Mouse (Mus musculus): Measurements from ENCODE around the gene Slc35g3.
A peak's percentile ranks its signal among the peaks of the same experiment; 100 is the strongest.
"Not testable (repeated sequence)": the region's sequence is repeated elsewhere in the genome, so short reads cannot be mapped to it uniquely, and the experiment has no call there.

The Slc35g3 gene

DNA sequence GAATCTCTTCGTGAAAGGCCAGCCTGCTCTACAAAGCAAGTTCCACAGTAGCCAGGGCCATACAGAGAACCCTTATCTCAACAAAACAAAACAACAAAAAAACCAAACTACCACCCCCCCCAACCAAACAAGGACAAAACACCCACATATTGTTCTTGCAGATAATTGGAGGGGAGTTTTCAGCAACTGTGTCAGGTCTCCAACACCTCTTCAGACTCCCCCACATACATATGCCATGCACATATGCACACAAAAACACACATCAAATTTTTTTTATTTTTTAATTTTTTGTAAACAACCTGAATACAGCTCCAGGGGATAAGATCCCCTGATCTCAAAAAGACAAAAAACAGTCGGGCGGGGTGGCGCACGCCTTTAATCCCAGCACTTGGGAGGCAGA is 7.5 kb downstream of the Slc35g3 start:
- DNase-seq: no peak

DNA sequence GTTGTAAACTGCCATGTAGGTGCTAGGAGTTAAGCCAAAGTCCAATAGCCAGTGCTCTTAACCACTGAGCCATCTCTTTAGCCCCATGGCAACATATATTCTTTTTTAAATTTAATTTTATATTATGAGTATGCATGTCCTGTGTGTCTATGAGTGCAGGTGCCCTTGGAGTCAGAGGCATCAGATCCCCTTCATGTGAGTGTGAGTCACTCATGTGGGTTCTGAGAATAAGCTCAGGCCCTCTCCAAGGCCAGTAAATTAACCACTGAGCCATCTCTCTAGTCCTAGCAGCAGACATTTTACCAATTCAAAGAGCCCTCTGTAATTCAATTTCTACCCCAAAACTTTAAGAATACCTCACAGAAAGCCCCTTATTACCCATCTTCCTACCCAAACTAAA is 9.1 kb downstream of the Slc35g3 start:
- no peak for DNase-seq

DNA sequence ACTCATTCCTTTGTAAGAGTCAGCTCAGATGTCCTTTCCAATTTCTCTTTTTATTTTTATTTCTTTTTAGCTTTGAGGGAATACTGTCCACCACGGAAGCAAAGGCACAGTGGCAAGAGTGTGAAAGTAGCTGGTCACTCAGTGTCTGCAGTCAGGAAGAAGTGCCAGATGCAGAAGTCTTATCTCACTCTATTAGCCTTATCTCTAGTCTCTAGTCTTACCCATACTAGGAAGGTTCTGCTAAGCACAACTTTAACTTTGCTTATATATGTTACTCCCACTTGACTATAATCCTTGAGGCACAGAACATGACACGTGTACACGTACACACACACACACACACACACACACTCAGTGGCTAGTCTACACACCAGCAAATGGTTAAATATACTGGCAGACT is 10.1 kb downstream of the Slc35g3 start:
- DNase-seq: no peak

DNA sequence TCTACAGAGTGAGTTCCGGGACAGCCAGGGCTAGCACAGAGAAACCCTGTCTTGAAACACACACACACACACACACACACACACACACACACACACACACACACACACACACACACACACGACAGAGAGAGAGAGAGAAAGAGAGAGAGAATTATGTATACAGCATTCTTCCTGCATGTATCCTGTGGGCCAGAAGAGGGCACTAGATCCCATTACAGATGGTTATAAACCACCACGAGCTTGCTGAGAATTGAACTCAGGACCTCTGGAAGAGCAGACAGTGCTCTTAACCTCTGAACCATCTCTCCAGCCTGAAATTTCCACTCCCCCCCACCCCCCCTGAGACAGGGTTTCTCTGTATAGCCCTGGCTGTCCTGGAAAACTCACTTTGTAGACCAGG is 30.4 kb downstream of the Slc35g3 start:
- not testable (repeated sequence) for DNase-seq

DNA sequence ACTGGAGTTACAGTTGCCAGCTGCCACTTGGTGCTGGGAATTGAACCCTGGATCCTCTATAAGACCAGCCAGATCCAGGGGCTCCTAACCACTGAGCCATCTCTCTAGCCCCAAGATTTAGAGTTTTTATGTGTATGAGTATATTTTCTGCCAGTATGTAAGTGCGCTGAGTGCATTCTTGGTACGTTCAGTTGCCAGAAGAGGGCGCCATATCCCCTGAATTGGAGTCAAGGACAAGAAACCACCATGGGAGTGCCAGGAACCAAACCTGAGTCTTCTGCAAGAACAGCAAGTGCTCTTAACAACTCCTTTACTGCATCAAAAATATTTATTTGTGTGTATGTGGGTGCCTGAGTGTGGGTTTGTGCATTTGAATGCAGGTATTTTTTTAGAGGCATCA is 32.7 kb downstream of the Slc35g3 start:
- DNase-seq: peak; percentile 26 to 68

DNA sequence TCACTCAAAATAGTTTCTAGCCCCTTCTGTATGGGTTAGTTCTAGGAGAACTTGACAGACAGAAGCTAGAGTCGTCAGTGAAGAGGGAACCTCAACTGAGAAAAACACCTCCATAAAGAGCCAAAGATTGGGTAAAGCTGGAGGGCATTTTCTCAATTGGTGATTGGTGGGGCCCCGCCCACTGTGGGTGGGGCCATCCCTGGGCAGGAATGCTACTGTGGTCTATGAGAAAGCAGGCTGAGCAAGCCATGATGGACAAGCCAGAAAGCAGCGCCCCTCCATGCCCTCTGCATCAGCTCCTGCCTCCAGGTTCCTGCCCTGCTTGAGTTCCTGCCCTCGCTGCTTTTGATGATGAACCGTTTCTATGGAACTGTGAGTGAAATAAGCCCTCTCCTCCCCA is 35.8 kb downstream of the Slc35g3 start:
- no peak for DNase-seq

DNA sequence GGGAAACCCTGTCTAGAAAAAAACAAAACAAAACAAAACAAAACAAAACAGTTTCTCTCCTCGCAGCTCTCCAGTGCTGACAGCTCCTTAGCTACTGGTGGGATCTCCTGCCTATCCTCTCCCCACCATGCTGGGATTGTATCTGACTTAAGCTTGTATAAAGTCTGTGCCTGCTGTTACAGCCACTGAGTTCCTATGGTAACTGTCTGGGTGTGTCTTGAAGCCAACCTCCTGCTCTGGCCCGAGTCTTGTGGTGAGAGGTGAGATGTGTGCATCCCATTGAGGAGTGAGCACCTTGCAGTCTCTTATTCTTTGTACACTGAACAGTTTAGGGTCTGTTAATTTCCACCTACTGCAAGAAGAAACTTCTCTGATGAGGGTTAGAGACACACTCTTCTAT is 38.7 kb downstream of the Slc35g3 start:
- DNase-seq: no peak

DNA sequence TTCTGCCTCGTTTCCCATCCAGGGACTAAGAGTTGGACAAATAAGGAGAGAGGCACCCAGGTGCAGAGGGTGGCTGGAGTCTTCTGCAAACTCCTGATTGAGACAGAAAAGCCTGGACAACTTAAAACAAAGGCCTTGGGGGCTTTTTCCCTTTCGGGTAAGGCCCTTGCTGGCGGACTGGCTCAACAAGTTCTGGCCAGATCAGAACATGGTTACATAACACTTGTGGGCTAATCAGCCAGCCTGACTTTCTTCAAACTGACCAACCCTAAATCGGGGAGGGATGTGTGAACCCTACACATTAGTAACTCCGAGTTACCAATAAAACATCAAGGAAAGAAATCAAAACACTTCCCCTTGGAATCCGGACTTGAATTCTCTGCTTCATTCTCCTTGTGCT is 40.9 kb downstream of the Slc35g3 start:
- no peak for DNase-seq

DNA sequence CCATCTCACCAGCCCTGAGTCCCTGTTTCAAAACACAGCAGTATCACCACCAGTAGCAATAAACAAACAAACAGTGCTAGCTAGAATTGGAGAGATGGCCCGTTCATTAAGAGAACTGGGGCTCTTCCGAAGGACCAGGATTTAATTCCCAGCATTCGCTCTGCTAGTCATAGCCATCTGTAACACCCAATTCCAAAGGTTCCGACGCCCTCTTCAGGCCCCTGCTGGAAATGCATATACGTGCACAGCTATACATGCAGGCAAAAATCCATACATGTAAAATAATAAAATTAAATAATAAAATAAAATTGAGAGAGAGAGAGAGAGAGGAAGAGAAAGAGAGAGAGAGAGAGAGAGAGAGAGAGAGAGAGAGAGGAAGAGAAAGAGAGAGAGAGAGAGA is 42.3 kb downstream of the Slc35g3 start:
- DNase-seq: no peak

DNA sequence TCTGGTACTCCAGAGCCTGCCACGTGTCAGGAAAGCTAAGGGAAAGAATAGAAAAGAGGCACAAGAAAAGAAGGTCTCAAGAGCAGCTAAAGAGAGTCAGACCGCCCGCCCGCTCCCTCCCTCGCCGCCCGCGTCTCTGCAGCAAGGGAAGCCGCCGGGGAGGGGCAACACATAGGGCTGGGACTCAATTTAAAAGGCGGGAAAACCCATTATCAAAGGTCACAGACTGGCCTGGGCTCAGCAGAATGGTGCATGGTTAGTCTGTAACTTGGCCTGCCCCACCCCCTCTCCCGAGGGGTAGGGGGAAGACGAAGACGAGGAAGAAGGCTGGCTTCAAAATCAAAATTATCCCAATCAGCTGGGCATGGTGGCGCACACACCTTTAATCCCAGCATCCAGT is 43.1 kb downstream of the Slc35g3 start:
- DNase-seq: peak in 1 of 2 experiments; percentile 28

DNA sequence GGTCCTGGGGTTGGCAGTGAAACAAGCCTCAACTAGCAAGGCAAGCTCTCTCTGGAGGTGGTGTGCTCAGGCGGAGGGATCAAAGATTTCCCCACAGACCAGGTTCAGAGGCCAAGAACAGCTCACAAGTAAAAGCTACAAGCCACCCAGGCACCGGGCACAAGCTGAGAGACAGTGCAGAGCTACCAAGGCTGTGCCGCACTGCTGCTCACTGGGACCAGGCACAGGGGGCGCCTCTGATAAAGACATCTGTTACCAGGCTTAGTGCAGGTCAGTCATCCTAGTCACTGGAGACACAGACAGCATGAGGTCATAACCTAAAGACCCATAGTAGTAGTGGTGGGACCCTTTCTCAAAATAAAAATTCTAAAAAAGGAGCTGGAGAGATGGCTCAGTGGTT is 44.8 kb downstream of the Slc35g3 start:
- no peak for DNase-seq

DNA sequence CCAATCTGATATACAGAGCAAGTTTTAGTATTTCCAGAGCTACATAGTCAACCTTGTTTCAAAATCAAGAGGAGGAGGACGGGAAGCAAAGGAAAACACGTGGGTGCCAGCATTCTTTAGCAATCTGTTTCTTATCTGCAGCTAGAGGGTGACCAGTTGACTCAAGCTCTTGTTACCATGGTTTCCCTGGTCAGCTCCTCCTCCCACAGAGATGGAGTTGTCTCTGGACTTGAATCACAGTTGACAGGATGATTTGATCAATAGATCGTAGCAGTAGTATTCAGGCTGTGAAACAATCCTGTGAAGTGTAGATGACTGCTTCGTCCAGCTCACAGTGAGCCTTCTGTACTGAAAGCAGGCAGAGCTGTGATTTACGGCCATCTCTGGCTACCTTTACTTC is 45.8 kb downstream of the Slc35g3 start:
- no peak for DNase-seq

DNA sequence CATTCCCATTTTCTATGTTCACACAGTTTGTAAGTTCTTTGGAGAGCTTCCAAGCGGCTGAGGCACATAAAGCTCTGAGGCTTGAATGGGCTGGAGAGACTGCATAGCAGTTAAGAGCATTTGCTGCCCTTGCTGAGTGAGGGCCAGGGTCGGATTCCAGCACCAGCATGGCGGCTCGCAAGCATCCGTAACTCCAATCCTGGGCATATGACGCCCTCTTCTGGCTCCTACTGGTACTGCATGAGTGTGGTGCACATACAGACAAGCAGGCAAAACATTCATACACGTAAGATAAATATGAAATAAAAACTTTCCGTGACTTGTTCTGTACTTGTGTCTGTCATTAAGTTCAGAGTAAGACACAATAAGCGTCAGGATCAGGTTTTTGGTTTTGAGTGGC is 46.3 kb downstream of the Slc35g3 start:
- DNase-seq: peak; percentile 47 to 75

DNA sequence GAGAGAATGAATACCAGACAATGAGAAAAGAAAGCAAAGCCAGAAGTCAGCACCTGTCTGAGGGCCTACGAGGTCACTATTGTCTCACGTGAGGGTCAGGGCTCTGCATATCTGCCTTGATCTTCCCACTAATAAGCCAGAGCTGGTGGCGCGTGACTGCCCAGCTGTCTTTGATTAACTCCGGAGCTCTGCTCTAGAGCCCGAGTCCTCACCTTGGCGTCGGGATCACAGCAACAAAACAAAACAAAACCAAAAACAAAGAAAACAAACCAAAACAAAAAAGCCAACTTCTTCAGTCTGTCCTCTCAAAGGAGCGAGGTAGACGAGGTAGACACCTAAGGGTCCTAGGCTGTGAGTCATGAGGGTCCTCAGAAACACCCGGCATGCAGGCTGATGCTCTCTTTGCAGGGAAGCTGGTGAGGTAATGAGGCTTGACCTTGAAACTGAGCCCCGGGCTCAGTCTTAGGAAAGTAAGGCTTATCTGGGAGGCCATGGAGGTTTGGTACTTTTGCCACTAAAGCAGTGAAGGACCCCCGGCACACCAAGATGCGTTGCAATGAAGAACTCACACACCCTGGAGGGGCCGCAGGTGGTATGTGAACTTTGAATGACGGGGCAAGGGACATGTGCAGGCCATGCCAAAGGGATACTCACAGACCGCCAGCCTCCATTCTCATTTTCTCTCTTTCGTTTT is 47.0 kb downstream of the Slc35g3 start:
- DNase-seq: peak; percentile 79 to 85

DNA sequence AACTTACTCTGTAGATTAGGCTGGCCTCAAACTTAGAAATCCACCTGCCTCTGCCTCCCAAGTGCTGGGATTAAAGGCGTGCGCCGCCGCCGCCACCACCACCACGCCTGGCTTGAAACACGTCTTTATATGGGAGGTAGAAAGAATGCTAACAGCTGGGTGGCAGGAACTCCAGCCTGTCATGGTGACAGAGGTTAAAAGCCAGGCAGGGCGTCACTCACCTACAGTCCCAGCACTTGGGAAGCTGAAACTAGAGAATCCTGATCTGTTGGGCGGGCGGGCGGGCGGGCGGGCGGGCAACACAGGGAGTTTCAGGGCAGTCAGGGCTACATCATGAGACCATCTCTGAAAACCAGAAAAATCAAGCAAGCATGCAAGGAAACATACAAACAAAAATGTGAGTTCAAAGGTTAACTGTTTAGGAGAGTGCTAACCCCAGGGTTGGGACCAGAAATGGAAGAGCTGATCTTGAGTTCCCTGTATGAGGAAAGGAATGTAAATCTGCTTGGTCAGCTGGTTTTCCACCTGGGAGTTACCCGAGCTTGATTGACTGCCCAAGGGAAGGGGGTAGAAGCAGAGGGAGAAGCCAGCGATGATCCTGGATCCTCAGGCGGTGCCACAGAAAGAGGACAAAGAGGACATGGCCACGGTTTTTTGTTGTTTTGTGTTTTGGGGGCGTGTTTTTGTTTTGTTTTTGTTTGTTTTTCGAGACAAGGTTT is 48.7 kb downstream of the Slc35g3 start:
- DNase-seq: peak; percentile 30 to 70

DNA sequence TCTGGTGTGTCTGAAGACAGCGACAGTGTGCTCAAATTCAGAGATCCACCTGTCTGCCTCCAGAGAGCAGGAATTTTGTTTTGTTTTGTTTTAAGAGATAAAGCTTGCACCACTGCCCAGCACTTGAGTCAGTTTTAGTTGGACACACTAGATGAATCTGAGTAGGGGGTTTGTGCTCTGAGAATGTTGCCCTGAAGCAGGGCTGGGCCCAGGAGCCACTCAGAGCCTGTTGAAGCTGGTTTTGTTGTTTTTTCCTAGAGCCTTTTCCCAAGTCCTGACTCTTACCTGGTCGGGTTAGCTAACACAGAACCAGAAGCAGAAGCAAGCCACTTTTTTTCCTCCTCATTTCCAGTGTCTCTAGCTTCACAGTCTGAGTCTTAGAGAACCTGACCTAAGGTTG is 50.7 kb downstream of the Slc35g3 start:
- DNase-seq: no peak

DNA sequence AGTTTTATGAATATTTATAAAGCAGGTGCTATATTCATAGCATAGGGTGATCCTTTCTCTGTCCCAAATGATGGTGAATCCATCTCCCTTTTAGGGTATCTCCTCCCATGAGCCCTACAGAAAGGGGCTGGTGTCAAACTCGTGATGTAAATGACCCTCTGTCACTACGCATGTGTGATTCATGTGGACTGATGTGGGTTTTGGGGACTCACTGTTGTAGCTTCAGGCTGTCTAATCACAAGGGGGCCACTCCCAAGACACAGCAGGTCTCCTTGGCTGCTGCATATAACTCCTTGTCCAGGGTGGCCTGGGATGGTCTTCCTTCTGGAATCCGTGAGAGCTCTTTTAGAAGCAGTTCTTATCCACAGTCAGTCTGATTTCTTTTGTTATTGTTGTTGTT is 51.3 kb downstream of the Slc35g3 start:
- DNase-seq: no peak

Data from kidney, adult 8-10 months (tissue).